Mouse (Mus musculus) midbrain, embryonic 15.5 days (tissue): ENCODE measurements around the gene Ubl3. TPM values are rescaled to one million over a fixed set of nuclear protein-coding genes. Genes with fewer than 3 reads are reported as not detected.

Experiments
- ATAC-seq: fragments of 200-750 bp; cut with Nextera tagmentation; replicated peaks from 2 replicates; pipeline ENCODE4 v1.8.0; 2017; ENCODE audit warnings: moderate TSS enrichment
- H3K27ac ChIP-seq: fragments of 300-500 bp; sonication (generic); 2 replicates; pipeline ENCODE4 v1.5.1; 2015; ENCODE audit warnings: mild to moderate bottlenecking, inconsistent platforms
- H3K27me3 ChIP-seq: fragments of 300-500 bp; sonication (generic); replicated peaks from 2 replicates; pipeline ENCODE4 v1.6.1; 2015; ENCODE audit warnings: inconsistent platforms
- H3K36me3 ChIP-seq: fragments of 300-500 bp; sonication (generic); replicated peaks from 2 replicates; pipeline ENCODE4 v1.6.1; 2015; ENCODE audit warnings: inconsistent platforms
- H3K4me1 ChIP-seq: fragments of 300-500 bp; sonication (generic); 2 replicates; pipeline ENCODE4 v1.6.1; 2015; ENCODE audit warnings: inconsistent platforms
- H3K4me2 ChIP-seq: fragments of 300-500 bp; sonication (generic); 2 replicates; pipeline ENCODE4 v1.6.1; 2015; ENCODE audit warnings: inconsistent platforms, mild to moderate bottlenecking, moderate library complexity
- H3K4me3 ChIP-seq: fragments of 300-500 bp; sonication (generic); 2 replicates; pipeline ENCODE4 v1.5.1; 2015; ENCODE audit warnings: mild to moderate bottlenecking, inconsistent platforms
- H3K9ac ChIP-seq: fragments of 300-500 bp; sonication (generic); 2 replicates; pipeline ENCODE4 v1.6.1; 2015; ENCODE audit warnings: mild to moderate bottlenecking, inconsistent platforms
- H3K9me3 ChIP-seq: fragments of 300-500 bp; sonication (generic); 2 replicates; pipeline ENCODE4 v1.6.1; 2016; ENCODE audit warnings: inconsistent platforms
- WGBS: fragments of 180-500 bp; shearing (Covaris S2); methylation state at CpG from one replicate; pipeline ENCODE4 v1.1.7; 2015; ENCODE audit warnings: mixed read lengths; 5-methylcytosine and 5-hydroxymethylcytosine counted together
- polyA plus RNA-seq: library from polyadenylated mRNA; unstranded; fragments of >200 nt; fragmentation: Nextera tagmentation; extraction: Ambion mirVana; gene quantifications from 2 replicates; pipeline ENCODE4 v1.2.1, GENCODE M21; 2015

The Ubl3 gene
- polyA plus RNA-seq, 1 experiment from 2014 or later: 78.7 TPM

DNA sequence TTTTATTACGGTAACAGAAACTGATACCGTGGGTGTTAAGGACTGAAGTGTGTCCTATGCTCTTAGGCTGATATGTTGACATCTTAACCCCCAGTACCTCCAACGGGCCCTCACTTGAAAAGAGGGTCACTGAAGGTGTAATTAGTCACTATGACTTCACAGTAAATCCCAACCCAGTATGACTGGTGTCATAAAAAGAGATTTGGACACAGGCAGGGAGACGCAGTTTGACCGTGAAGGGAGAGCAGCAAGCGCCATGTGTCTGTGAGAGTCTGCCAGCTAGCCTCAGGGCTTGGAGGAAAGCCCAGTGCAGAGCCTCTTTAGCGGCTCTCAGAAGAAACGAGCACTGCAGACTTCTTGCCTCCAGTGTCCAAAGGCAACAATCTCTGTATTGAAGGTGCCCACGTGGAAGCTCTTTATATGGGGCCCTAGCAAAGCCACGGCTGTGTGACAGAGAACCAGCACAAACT, 62.8 kb downstream of the Ubl3 start:
- 61% methylated on average over 10 of the region's 10 CpGs for WGBS
- ATAC-seq: peak; percentile 62; the same call in 1 of the 2 replicates
- Histone ChIP-seq H3K9ac (no peak overlapping the region), H3K36me3 (no peaks in the 10 kb centered on the region), H3K4me3 (no peak overlapping the region), H3K9me3 (no peaks in the 10 kb centered on the region), H3K27ac (no peak overlapping the region), H3K4me2 (no peak overlapping the region), H3K4me1 (peaks cover 15% of the 10 kb centered on the region), H3K27me3 (no peaks in the 10 kb centered on the region)

GRCm38 (mm10) chr5:148488891-148489723, 63.5 kb downstream of the Ubl3 start:
- no peak overlapping the region for H3K4me3 ChIP-seq
- no peak overlapping the region for H3K9ac ChIP-seq
- H3K9me3 ChIP-seq: no peaks in the 10 kb centered on the region
- H3K27me3 ChIP-seq: no peaks in the 10 kb centered on the region
- no peaks in the 10 kb centered on the region for H3K36me3 ChIP-seq
- no peak overlapping the region for H3K27ac ChIP-seq
- 0 out of 2 replicates have a peak, but pooled peaks have one; percentile 37 for ATAC-seq
- H3K4me2 ChIP-seq: no peak overlapping the region
- WGBS: 73% methylated on average over 13 of the region's 13 CpGs
- H3K4me1 ChIP-seq: peaks cover 15% of the 10 kb centered on the region

DNA sequence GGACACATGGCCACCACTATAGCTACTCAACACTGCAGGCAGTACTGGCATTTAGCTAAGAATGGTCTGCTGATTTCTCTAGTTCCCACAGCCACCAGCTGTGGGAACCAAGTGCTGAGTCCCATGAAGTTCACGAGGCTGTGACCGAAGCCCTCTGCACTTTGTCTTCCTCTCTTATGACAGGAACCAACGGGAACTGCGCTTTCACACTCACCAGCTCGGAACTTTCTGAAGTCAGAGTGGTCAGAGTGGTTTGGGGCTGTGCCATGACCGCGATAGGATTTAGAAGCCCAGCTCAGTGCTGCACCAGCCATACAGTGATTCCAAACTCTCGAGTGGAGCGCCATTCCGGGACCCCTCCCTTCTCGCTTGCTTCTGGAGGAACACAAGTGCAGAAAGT, 66.4 kb downstream of the Ubl3 start:
- Histone ChIP-seq H3K4me1 (peaks cover 15% of the 10 kb centered on the region), H3K27me3 (no peaks in the 10 kb centered on the region), H3K4me3 (no peak overlapping the region), H3K4me2 (no peak overlapping the region), H3K36me3 (no peaks in the 10 kb centered on the region), H3K27ac (no peak overlapping the region), H3K9ac (no peak overlapping the region), H3K9me3 (no peaks in the 10 kb centered on the region)
- 90% methylated on average over 11 of the region's 11 CpGs for WGBS
- ATAC-seq: no peak

DNA sequence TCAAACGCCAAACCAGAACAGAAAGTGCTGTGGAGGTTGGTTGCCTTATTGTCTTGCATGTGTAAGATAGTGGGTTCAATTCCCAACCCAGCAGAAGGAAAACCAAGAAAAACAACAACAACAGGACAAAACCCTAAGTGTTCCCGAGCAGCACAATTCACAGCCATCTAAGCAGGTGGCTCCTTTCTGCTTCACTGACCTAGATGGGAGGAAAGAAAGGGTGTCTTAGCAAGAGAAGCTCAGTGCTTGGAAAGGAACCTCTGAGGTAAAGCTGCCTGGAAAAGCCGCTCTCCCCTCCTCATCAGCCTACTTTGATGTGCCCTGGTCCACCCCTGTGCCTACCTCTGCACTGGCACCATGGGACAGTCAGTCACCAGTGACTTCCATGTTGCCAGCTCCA, 70.8 kb downstream of the Ubl3 start:
- H3K9ac ChIP-seq: no peak overlapping the region
- H3K4me2 ChIP-seq: no peak overlapping the region
- no peaks in the 10 kb centered on the region for H3K4me1 ChIP-seq
- ATAC-seq: no peak
- WGBS: 69% methylated on average over 3 of the region's 3 CpGs
- no peaks in the 10 kb centered on the region for H3K27me3 ChIP-seq
- no peak overlapping the region for H3K27ac ChIP-seq
- H3K36me3 ChIP-seq: no peaks in the 10 kb centered on the region
- H3K4me3 ChIP-seq: no peak overlapping the region
- no peaks in the 10 kb centered on the region for H3K9me3 ChIP-seq

DNA sequence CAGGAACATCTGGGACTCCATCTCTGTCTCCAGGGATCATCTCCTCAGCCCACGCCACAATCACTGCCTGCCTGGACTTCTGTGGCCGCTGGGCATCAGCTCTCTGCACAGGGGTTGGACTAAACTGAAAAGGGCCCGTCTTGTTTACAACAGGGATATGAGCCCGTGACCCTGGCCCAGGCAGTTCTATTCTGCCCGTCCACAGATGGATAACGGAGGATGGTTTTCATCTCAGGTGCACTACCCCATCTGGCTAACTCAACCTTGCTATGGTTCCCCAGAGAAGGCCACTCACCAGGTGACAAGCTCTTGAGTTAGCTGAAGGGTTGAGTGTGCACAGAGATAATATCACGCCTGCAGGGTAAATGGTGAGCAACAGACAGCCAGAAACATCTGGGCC, 78.2 kb downstream of the Ubl3 start:
- Histone ChIP-seq H3K27ac (no peak overlapping the region), H3K9ac (no peak overlapping the region), H3K4me2 (no peak overlapping the region), H3K4me3 (no peak overlapping the region), H3K4me1 (no peaks in the 10 kb centered on the region), H3K9me3 (no peaks in the 10 kb centered on the region), H3K36me3 (no peaks in the 10 kb centered on the region), H3K27me3 (no peaks in the 10 kb centered on the region)
- WGBS: 79% methylated on average over 7 of the region's 7 CpGs
- no peak for ATAC-seq

DNA sequence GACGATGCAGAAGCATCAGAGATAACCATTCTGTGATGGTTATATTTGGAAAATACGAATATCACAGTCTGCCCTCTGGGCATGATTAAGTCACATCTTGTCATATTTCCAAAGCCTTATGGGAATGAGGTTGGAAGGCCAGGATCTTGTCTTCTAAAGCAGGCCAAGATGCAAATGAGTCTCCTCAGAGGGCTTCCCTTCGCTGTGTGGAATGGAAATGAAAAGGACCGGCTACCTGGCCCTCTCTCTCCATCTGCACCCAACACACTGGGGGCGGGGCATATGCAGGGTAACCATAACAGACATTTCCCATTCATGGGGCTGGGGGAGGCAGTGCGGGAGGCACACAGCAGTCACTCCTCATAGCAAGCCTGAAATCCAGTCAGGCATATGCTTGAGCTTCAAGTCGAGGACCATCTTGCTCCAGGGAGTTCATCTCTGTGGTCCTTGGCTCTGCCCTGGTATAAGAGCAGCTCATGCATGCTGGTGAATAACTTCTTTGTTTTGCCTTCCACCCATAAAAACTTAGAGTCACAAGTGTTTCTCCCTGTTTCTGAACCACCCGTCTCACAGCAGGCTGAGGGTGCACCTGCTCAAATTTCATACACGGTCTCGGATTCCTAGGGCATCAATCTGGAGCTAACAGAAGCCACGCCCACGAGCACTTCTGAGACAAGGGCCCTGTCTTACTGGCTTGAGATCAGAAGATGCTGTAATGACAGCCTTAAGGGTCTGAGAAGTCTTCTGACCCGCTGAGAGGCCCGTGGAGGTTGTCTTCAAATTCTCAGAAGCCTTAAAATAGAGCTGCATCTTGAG, 83.8 kb downstream of the Ubl3 start:
- ATAC-seq: no peak
- WGBS: 57% methylated on average over 14 of the region's 14 CpGs
- Histone ChIP-seq H3K27ac (no peak overlapping the region), H3K4me3 (no peak overlapping the region), H3K9me3 (no peaks in the 10 kb centered on the region), H3K36me3 (no peaks in the 10 kb centered on the region), H3K27me3 (no peaks in the 10 kb centered on the region), H3K4me1 (0 out of 2 replicates have a peak, but pooled peaks cover 11% of the 10 kb centered on the region), H3K4me2 (no peak overlapping the region), H3K9ac (no peak overlapping the region)

GRCm38 (mm10) chr5:148466933-148467607, 85.5 kb downstream of the Ubl3 start:
- Histone ChIP-seq H3K36me3 (no peaks in the 10 kb centered on the region), H3K4me3 (no peak overlapping the region), H3K9ac (no peak overlapping the region), H3K9me3 (no peaks in the 10 kb centered on the region), H3K27ac (no peak overlapping the region), H3K27me3 (no peaks in the 10 kb centered on the region), H3K4me2 (no peak overlapping the region), H3K4me1 (0 out of 2 replicates have a peak, but pooled peaks cover 11% of the 10 kb centered on the region)
- WGBS: 14% methylated on average over 8 of the region's 8 CpGs
- no peak for ATAC-seq

GRCm38 (mm10) chr5:148466116-148466515, 86.5 kb downstream of the Ubl3 start:
- 90% methylated on average over 5 of the region's 5 CpGs for WGBS
- no peak for ATAC-seq
- H3K9me3 ChIP-seq: no peaks in the 10 kb centered on the region
- H3K9ac ChIP-seq: no peak overlapping the region
- H3K4me1 ChIP-seq: 0 out of 2 replicates have a peak, but pooled peaks cover 11% of the 10 kb centered on the region
- H3K27me3 ChIP-seq: no peaks in the 10 kb centered on the region
- H3K4me3 ChIP-seq: no peak overlapping the region
- no peak overlapping the region for H3K4me2 ChIP-seq
- no peaks in the 10 kb centered on the region for H3K36me3 ChIP-seq
- no peak overlapping the region for H3K27ac ChIP-seq

DNA sequence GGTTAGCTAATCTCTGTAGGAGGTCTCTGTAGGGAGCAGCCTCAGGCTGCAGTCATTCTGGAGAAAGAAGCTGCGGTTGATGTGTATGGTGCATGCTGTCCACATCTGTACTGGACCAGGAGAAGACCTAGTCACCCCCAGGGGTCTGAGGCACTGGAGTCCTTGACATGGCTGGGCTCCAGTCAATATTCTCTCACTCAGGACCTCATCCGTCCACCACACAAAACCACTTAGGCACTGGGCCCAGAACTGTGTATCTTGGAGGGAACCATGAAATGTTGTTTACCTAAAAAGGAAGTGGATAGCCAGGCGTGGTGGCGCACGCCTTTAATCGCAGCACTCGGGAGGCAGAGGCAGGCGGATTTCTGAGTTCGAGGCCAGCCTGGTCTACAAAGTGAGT, 87.5 kb downstream of the Ubl3 start:
- Histone ChIP-seq H3K27ac (no peak overlapping the region), H3K36me3 (no peaks in the 10 kb centered on the region), H3K9me3 (no peaks in the 10 kb centered on the region), H3K4me3 (no peak overlapping the region), H3K4me1 (0 out of 2 replicates have a peak, but pooled peaks cover 11% of the 10 kb centered on the region), H3K9ac (no peak overlapping the region), H3K27me3 (no peaks in the 10 kb centered on the region), H3K4me2 (no peak overlapping the region)
- WGBS: 94% methylated on average over 9 of the region's 9 CpGs
- ATAC-seq: no peak

DNA sequence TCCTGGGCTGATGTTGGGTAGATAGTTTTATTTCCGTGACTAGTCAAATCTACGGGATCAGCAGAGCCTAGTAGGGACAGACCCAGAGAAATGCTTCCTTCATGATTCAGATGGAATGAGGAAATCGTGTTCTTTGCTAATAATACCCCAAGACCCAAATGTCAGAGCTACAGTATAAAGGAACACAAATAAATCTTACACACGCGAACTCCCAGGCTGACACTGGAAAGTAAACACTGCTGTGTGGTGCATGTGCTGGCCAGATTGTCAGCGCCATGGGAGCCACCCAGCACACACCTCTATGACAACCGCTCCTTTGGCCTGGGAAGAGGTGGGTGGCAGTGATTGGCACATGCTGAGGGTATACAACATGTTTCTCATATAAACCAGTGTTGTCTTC, 88.1 kb downstream of the Ubl3 start:
- H3K4me1 ChIP-seq: 0 out of 2 replicates have a peak, but pooled peaks cover 11% of the 10 kb centered on the region
- H3K27me3 ChIP-seq: no peaks in the 10 kb centered on the region
- no peak overlapping the region for H3K4me2 ChIP-seq
- H3K9me3 ChIP-seq: no peaks in the 10 kb centered on the region
- H3K36me3 ChIP-seq: no peaks in the 10 kb centered on the region
- 90% methylated on average over 7 of the region's 7 CpGs for WGBS
- H3K4me3 ChIP-seq: no peak overlapping the region
- no peak overlapping the region for H3K27ac ChIP-seq
- ATAC-seq: no peak
- no peak overlapping the region for H3K9ac ChIP-seq

DNA sequence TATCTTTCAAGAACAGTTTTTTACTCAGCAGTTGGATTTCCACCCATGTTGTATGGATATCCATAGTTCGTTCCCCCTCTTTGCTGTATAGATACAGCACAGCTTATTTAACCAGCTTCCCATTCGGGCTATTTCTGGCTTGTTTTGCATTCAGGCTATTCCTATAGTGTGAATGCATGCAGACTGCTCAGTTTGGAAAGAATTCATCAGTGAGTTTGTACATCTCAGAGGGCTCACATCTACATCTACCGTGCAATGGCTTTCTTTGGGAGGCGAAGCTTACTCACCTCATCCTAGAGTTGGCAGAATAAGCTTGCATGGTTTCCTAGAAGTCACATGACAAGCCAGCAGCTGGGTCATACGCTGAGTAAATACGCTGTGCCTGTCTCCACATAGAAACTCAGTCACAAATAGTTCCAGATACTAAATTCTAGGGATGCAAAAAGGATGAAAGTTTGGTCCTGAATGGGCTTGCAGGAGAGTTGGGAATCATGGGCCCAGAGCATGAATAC, 88.8 kb downstream of the Ubl3 start:
- no peak overlapping the region for H3K27ac ChIP-seq
- H3K27me3 ChIP-seq: no peaks in the 10 kb centered on the region
- H3K9ac ChIP-seq: no peak overlapping the region
- H3K4me2 ChIP-seq: no peak overlapping the region
- no peaks in the 10 kb centered on the region for H3K36me3 ChIP-seq
- H3K4me1 ChIP-seq: 0 out of 2 replicates have a peak, but pooled peaks cover 8% of the 10 kb centered on the region
- ATAC-seq: no peak
- WGBS: 89% methylated on average over 6 of the region's 6 CpGs
- H3K9me3 ChIP-seq: no peaks in the 10 kb centered on the region
- no peak overlapping the region for H3K4me3 ChIP-seq
